Mouse (Mus musculus) adrenal gland, postnatal 4 days (tissue): ENCODE data around the gene Jmjd8. TPM values are rescaled to one million over a fixed set of nuclear protein-coding genes. Genes with fewer than 3 reads are reported as not detected.
A peak's percentile ranks its signal among the peaks of the same experiment; 100 is the strongest.

Experiments used
- DNase-seq, 2 experiments: peaks; one replicate each; pipeline ENCODE4 v3.0.0; 2021 to 2022; ENCODE audit warnings: low spot score in 2 of 2, mixed read lengths in 2 of 2
- total RNA-seq, 2 experiments: library from RNA; stranded (reverse); gene quantifications; 2 replicates each; pipeline ENCODE4 v1.2.3; 2021

The Jmjd8 gene
- total RNA-seq, 2 experiments from 2014 or later: 72.9 to 81.8 TPM

- no peak for DNase-seq
Measured at GRCm38 (mm10) chr17:25808028-25808427, 20.6 kb upstream of the Jmjd8 start.

- DNase-seq: peak in 1 of 2 experiments; percentile 55
Measured at GRCm38 (mm10) chr17:25808789-25809605, 19.7 kb upstream of the Jmjd8 start, which contains the start of gene Fbxl16. Gene Fbxl16, plus strand, starts transcription at chr17:25809085.

DNA sequence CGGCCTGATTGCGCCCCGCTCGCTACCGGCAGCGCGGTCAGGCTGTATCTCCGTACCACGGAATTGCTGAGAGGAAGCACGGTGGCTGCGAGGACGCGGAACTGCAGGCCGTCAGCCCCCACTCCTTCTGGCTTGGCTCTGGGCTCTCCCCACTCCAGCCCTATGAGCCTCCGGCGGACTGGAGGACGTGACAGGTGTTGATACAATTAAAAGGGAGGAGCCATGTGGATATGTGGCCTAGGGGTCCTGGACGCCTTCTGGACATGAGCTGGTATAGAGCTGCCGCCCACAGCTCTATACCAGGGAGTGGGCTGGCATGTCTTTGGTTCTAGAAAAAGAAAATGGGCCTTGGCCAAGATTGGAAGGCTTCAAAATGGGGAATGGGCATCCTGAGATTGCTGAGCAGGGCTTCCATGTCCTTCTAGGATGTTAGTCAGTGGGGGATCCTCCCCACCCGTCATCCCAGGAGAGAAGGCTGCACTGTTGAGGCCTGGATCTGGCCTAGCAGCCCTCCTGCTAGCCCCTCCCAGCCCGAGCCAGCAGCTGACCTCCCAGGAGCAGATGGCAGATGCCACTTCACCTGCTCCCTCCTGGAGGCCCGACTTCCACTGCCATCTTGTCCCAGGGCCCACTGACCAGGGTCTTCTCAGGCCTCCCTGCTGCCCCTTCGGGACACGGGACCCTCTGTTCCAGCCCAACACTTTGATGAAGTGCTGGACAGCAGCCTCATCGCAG is 18.9 kb upstream of the Jmjd8 start:
- DNase-seq: no peak

DNA sequence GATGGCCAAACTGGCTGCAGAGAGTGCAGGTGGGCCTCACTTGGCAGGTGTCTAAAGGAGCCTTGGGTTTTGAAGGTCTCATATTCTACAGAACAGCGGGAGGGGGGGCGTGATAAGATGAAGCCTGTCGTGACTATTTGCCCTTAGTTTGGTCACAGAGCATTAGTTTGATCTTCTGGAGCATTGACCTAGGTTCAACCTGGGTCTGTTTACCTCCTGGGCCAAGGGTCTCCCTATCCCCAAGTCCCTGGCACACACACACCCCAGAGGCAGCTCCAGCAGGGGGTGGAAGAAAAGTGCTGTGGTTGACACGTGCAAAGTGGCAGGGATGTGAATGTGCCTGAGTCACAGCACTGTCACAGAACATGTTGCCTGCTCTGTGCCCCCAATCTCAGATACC is 17.8 kb upstream of the Jmjd8 start:
- no peak for DNase-seq

DNA sequence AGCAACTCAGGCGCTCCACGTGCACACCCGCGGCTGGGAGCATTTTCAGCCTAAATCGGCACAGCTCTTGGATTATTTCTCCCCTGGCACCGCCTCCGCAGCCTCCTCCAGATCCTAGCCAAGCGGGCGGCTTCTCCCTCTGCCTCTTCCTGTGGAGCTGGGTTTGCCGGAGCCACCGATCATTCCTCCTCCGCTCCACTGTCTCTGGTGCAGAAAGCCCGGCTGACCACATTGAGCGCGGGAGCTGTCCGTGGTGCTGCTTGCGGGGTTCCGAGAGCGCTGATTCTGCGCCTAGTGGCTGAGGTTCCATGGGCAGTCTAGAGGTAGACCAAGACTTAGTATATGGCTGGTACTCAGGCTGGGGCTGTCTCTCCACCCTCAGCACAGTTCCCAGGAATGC is 15.2 kb upstream of the Jmjd8 start:
- DNase-seq: peak; percentile 78 to 84

GRCm38 (mm10) chr17:25817662-25818061 is 11.0 kb upstream of the Jmjd8 start:
- no peak for DNase-seq

DNA sequence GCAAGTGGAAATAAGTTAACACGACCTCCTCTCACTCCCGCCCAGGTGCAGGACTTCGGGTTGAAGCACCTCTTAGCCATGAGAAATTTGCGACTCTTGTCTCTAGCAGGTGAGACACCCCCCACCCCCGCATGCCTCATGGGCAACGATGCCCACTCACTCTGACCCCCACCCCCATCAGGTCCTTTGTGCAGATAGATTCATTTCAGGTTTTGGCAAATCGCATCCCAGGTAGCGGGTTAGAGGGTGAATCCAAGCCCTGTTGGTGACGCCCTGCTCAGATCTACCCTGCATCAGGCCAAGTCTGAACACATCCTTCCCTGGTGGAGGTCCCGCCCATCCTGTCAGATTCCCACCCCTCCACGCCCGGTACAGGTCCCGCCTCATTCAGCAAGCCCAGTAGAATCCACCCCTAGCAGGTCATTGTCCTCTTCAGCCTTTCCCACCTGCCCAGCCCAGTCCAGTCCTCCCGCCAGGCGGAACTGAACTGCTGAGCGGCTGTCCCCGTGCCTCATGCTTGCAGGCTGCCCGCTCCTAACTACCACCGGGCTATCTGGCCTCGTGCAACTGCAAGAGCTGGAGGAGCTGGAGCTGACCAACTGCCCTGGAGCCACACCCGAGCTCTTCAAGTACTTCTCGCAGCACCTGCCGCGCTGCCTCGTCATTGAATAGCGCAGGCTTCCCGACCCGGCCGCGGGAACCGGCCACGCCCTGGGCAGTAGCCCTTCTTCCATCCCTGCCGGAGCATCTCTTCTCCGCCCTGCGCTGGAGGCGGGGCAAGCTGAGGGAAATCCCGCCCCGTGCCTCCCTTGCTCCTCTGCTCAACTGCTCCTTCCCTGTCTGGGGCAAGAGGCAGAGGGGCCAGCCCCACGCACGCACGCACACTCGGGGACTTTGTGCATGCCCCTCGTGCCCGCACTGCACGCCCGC is 9.6 kb upstream of the Jmjd8 start:
- no peak for DNase-seq

- peak in 1 of 2 experiments; percentile 64 for DNase-seq
Measured at GRCm38 (mm10) chr17:25823452-25823851, 5.2 kb upstream of the Jmjd8 start, which contains the start of gene Wdr24. Gene Wdr24, plus strand, starts transcription at chr17:25823627.

GRCm38 (mm10) chr17:25824362-25825142 is 4.1 kb upstream of the Jmjd8 start:
- no peak for DNase-seq

- no peak for DNase-seq
Measured at GRCm38 (mm10) chr17:25825311-25825710, 3.4 kb upstream of the Jmjd8 start.

DNA sequence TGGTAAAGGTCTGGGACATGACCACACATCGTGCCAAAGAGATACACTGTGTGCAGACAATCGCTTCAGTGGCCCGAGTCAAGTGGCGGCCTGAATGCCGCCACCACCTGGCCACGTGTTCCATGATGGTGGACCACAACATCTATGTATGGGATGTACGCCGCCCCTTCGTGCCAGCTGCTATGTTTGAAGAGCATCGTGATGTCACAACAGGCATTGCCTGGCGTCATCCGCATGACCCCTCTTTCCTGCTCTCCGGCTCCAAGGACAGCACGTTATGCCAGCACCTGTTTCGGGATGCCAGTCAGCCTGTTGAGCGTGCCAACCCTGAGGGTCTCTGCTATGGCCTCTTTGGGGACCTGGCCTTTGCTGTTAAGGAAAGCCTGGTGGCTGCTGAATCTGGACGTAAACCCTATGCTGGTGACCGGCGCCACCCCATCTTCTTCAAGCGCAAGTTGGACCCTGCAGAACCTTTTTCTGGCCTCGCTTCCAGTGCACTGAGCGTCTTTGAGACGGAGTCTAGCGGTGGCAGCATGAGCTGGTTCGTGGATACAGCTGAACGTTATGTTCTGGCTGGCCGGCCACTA is 2.6 kb upstream of the Jmjd8 start:
- no peak for DNase-seq

GRCm38 (mm10) chr17:25827011-25827410 is 1.7 kb upstream of the Jmjd8 start:
- no peak for DNase-seq

DNA sequence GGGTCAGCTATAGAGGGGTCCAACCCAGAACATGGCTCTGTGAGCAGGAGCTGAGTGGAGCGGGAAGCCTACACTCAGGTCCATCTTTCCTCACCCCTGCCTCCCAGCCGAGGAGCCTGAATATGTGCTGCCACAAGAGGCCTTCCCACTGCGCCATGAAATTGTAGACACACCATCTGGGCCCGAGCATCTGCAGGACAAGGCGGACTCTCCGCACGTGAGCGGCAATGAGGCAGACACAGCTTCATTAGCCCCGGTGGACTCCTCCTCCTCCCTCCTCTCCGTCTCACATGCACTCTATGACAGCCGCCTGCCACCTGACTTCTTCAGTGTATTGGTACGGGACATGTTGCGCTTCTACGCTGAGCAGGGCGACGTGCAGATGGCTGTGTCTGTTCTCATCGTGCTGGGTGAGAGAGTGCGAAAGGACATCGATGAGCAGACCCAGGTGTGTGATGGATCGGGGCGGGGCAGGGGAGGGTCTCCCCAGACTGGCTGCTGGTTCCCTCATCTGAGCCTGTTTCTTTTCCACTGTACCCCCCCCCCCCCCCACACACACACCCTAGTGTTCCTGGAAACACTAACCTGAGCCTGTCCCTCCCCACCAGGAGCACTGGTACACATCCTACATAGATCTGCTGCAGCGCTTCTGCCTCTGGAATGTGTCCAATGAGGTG is 983 bp upstream of the Jmjd8 start:
- no peak for DNase-seq

GRCm38 (mm10) chr17:25828223-25828594 is 458 bp upstream of the Jmjd8 start:
- DNase-seq: no peak

DNA sequence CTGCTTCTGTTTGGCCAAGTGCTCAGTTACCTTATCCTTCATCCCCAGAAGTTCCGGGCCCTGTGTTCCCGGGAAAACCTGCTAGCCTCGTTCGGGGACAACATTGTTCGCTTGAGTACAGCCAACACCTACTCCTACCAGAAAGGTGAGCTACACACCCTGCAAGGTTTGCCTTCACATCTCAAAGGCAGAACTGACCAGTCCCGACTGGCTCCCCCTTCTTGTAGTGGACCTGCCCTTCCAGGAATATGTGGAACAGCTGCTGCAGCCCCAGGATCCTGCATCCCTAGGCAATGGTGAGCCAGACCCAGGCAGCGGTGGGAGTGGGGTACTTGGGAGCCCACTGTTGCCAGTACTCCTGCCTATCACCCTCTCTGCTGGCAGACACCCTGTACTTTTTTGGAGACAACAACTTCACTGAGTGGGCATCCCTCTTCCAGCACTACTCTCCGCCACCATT is 921 bp downstream of the Jmjd8 start:
- no peak for DNase-seq

- no peak for DNase-seq
Measured at GRCm38 (mm10) chr17:25830200-25830753, 1.6 kb downstream of the Jmjd8 start.

GRCm38 (mm10) chr17:25830806-25831431 is 2.3 kb downstream of the Jmjd8 start:
- no peak for DNase-seq

DNA sequence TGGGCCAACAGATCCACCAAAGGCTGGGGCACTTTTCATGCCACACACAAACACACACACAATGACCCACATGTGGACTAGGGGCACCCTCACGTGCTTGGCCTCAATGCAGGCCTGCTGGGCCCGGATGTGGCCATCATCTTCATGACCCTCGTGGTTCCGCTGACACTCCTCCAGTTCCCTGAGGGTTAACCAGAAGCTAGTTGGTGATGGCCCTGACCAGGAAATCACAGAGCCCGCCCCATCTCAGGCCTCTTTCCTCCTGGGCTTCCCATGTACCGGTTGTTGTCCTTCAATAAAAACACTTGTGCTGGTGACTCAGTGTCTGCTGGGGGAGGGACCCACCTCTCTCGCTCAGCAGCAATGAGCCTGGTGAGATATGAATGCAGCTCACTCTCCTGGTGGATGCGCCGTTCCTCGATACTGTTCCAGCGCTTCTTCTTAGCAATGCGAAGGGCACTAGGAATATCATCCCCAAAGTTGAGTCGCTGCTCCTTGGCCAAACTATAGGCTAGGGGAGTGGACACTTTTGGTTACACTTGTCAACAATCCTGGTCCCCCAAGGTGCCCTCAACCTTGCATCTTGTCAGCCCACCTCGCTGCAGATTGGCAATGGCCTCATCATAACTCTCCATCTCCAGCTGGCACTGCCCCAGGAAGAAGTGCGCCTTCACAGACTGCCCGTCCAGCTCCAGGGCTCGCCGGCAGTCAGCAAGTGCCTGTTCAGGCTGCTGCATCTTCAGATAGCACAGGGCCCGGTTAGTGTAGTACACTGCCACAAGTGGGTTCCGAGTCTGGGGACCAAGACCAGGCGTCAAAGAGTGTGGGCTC is 3.0 kb downstream of the Jmjd8 start:
- no peak for DNase-seq
